Mouse (Mus musculus) lung, adult 2 months (tissue): ENCODE results near the gene Lypla2. TPM values are rescaled to one million over a fixed set of nuclear protein-coding genes. Genes with fewer than 3 reads are reported as not detected.

ENCODE experiments used
- DNase-seq: peaks from one replicate; pipeline ENCODE4 v3.0.0; 2022
- H3K4me1 ChIP-seq: fragments of 200-500 bp; 2 replicates; pipeline ENCODE4 v1.6.1; 2011; ENCODE audit warnings: low read length; ENCODE audit not compliant: control insufficient read depth, insufficient read depth
- H3K4me3 ChIP-seq: fragments of 200-500 bp; replicated peaks from 2 replicates; pipeline ENCODE3; 2011; ENCODE audit warnings: low read depth, mild to moderate bottlenecking, control low read depth, low read length; ENCODE audit errors: extremely low read depth
- CTCF ChIP-seq: fragments of 200-500 bp; IDR thresholded peaks from 2 replicates; pipeline ENCODE4 v1.5.1; 2011; ENCODE audit warnings: mild to moderate bottlenecking, low read length, control low read depth; ENCODE audit not compliant: insufficient read depth
- POLR2A ChIP-seq: fragments of 200-500 bp; IDR thresholded peaks from 2 replicates; pipeline ENCODE4 v1.6.1; 2011; ENCODE audit warnings: low read depth, mild to moderate bottlenecking, control low read depth, low read length, borderline replicate concordance; ENCODE audit errors: extremely low read depth
- WGBS: fragments of 180-500 bp; shearing (Covaris S2); methylation state at CpG from one replicate; pipeline ENCODE4 v1.1.7; 2018; 5-methylcytosine and 5-hydroxymethylcytosine counted together
- polyA plus RNA-seq: library from polyadenylated mRNA; depleted of rRNA; stranded (reverse); fragments of >200 nt; gene quantifications from 2 replicates; pipeline ENCODE4 v1.2.3, GENCODE M21; 2012; rRNA removed

The Lypla2 gene
- polyA plus RNA-seq, 1 experiment, result 123 TPM

DNA sequence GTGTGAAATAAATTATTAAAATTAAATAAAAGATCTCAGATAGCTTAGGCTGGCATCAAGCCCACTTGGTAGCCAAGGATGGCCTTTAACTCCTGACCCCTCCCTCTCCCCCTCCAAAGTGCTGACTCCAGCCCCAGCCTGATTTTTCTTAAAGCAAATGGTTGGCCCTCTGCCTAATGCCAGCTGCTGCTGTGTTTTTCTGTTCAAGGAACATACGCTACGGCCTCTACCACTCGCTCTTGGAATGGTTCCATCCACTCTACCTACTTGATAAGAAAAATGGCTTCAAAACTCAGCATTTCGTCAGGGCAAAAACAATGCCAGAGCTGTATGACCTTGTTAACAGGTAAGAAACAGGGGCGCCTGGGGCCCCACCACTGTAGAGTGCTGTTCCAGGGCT lies 47.1 kb downstream of the Lypla2 start:
- 79% methylated on average over 5 of the region's 5 CpGs for WGBS
- DNase-seq, result no peak
- TF ChIP-seq CTCF, result no peak

DNA sequence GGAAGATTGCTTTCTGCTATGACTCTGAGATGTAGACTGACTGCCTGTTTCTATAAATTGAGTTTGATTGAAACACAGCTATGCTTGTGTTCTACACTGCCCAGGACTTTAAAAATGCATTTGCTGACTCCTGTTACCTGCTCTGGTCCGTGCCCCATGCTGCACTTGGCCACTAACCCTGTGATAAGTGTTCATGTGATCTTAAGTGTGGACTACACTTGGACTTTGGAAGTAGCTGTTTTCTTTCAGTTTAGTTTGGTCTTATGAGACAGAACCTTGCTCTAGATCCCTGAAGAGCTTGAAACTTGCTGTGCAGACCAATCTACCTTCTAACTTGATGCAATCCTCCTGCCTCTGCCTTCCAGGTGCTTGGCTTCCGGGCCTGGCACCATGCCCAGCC lies 48.0 kb downstream of the Lypla2 start:
- no peak for TF ChIP-seq CTCF
- TF ChIP-seq POLR2A, result no peak
- H3K4me3 ChIP-seq, result no peak overlapping the region
- peaks cover 6% of the 10 kb centered on the region; the same call in 1 of the 2 replicates for H3K4me1 ChIP-seq
- no peak for DNase-seq
- WGBS, result 68% methylated on average over 2 of the region's 2 CpGs

More for the DNA sequence above, 47.1 kb downstream of the Lypla2 start:
- H3K4me3 ChIP-seq, result no peak overlapping the region
- peaks cover 4% of the 10 kb centered on the region; the same call in 1 of the 2 replicates for H3K4me1 ChIP-seq

DNA sequence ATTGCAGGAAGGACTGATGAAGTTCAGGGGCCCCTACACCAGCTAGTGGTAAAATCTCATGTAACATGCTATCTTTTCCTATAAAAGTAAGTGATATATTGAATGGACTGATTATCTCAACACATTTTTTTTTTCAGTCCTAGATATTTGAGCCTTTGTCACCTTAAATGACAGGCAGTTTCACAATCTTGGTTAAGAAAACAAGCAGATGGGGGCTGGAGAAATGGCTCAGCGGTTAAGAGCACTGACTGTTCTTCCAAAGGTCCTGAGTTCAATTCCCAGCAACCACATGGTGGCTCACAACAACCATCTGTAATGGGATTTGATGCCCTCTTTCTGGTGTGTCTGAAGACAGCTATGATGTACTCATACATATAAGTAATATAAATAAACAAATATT lies 50.2 kb downstream of the Lypla2 start:
- TF ChIP-seq POLR2A, result no peak
- TF ChIP-seq CTCF, result no peak
- Histone ChIP-seq H3K4me3 (no peak overlapping the region), H3K4me1 (peaks cover 8% of the 10 kb centered on the region; the same call in 1 of the 2 replicates)
- DNase-seq, result no peak
- WGBS, result 78% methylated on average over 1 of the region's 1 CpGs

DNA sequence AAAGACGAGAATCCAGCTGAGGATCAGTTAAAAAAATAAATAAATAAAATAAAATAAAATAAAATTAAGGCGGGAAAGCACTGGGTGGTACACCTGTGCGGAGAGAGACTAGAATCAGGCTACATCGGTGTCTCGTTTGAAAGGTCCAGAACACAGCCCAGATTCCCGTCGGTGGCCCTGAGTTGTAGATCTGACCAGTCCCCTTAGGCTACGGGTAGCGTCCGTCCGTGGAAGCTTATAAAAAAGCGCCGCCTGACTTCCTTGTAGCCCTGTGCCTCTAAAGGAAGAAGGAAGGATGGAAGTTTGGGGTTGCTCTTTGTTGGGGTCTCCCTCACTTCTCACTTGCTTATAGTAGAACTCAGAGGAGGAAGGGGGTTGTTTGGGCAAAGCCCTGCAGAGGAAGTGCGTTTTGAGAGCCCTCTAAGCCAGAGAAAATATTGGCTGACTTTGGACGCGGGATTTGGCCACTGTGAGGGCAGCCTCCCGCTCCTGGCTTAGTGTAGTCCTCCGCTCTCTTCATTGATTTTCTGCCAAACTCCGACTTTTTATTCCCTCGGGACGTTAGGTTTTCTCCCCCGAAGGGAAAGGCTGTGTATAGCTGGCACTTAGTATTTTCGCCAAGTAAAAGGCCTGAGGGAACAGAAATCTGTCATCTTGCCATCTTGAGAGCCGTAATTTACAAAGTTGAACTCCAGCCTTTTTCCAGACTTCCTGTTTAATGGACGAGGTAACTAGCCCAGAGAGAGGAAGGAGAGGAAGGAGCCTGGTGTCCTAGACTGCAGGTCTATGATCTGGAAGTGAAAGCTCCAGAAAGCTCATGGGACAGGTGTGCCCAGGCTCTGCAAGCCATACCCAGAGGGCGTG lies 50.9 kb downstream of the Lypla2 start:
- peaks cover 8% of the 10 kb centered on the region; the same call in 1 of the 2 replicates for H3K4me1 ChIP-seq
- WGBS, result 3% methylated on average over 26 of the region's 26 CpGs
- peak; percentile 37 for DNase-seq
- TF ChIP-seq CTCF, result no peak
- TF ChIP-seq POLR2A, result no peak
- peak overlapping the region; percentile 65 for H3K4me3 ChIP-seq

DNA sequence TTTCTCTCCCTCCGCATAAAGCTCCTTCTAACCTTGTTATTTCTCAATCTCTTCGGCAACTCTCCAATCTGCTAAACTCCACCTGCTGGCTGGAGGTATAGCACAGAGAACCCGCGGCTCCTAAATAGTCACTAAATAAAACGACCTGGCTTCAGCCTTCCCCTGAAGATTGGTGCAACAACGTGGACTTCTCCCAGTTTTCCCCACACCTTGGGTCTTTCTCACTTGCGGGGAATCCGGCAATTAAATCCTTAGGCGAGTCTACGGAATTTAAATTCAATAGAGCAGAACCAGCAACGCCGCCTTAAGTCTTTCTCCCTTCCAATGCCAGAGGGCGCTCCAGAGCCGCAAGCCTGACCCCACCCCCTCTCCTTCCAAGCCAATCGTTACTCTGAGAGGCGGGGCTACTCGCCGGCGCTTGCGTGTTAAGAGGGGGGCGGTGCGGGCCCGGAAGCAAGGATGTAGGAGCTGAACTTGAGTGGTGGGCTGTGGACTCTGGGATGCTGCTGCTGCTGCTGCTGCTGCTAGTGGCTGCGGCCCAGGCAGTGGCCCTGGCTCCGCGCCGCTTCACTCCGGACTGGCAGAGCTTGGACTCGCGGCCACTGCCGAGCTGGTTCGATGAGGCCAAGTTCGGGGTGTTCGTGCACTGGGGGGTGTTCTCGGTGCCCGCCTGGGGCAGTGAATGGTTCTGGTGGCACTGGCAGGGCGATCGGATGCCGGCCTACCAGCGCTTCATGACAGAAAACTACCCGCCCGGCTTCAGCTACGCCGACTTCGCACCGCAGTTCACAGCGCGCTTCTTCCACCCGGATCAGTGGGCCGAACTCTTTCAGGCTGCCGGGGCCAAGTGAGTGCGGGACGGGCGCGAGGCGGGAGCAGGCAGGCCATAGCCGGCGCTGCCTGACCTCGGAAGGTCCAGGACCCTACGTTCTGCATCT lies 51.9 kb downstream of the Lypla2 start, which contains the start of gene Fuca1:
TSS of gene Fuca1 (plus strand) at position 432 of the 938 bp plus-strand sequence.
- H3K4me1 ChIP-seq, result peaks cover 8% of the 10 kb centered on the region; the same call in 1 of the 2 replicates
- DNase-seq, result peak; percentile 96
- H3K4me3 ChIP-seq, result peak within 1 kb of the TSS; percentile 65
- WGBS, result under 1% methylated on average over 60 of the region's 60 CpGs
- TF ChIP-seq CTCF, result peak; percentile 57
- TF ChIP-seq POLR2A, result peak; percentile 69; the same call in 1 of the 2 replicates

- H3K4me3 ChIP-seq, result no peak overlapping the region
- H3K4me1 ChIP-seq, result peaks cover 8% of the 10 kb centered on the region; the same call in 1 of the 2 replicates
- 72% methylated on average over 3 of the region's 3 CpGs for WGBS
- no peak for DNase-seq
- TF ChIP-seq POLR2A (no peak), CTCF (no peak)
Measured at GRCm38 (mm10) chr4:135919280-135919639, 53.2 kb downstream of the Lypla2 start.

DNA sequence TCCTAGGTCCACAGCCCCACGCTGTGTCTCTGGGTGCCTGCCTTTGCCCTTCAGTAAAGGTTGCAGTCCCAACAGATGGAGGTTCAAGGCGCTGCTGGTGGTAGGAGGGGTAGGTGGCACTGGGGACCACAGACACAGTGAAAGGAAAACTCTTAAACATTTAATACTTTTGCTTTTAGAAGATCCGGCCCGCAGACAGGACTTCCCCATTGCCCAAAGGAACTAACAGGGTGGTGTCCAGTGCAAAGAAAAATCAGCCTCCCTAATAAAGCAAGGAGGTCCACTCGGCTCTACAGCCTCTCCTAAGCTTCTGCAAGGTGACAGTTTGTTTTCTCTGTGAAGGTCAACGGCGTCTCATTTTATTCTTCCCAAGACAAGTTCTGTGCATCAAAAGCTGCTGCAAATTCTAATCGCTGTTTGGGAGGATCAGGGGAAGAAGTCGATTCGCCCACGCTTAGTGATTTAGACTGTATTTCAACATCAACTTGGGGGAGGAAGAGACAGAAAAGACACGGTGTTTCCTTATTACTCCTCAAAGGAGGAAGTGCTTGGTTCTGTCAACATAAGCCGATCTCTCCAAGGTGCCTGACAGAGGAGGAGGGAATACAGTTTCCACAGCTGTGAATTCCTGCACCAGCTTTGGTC lies 53.7 kb downstream of the Lypla2 start:
- WGBS, result 61% methylated on average over 13 of the region's 13 CpGs
- Histone ChIP-seq H3K4me3 (no peak overlapping the region), H3K4me1 (peaks cover 8% of the 10 kb centered on the region; the same call in 1 of the 2 replicates)
- no peak for TF ChIP-seq POLR2A
- no peak for TF ChIP-seq CTCF
- DNase-seq, result no peak

Other genes starting within 250 kb of the Lypla2 start
- gene Il22ra1, start 244.5 kb downstream of the Lypla2 start, polyA plus RNA-seq, result 2.0 and 3.0 TPM in 2 replicates
- 0.44 and 3.1 TPM in 2 replicates for gene Myom3, start 212.9 kb downstream of the Lypla2 start, polyA plus RNA-seq
- 72.6 and 84.9 TPM in 2 replicates for gene Srsf10, start 116.9 kb downstream of the Lypla2 start, polyA plus RNA-seq
- 13.6 and 21.0 TPM in 2 replicates for gene Pnrc2, start 98.8 kb downstream of the Lypla2 start, polyA plus RNA-seq
- gene Cnr2, start 77.2 kb downstream of the Lypla2 start, polyA plus RNA-seq, result 7.3 and 9.1 TPM in 2 replicates
- gene Fuca1, start 51.9 kb downstream of the Lypla2 start, polyA plus RNA-seq, result 51.5 and 64.0 TPM in 2 replicates
- 43.8 and 49.6 TPM in 2 replicates for gene Hmgcl, start 26.2 kb downstream of the Lypla2 start, polyA plus RNA-seq
- gene Gale, start 8.9 kb downstream of the Lypla2 start, polyA plus RNA-seq, result 19.5 and 25.0 TPM in 2 replicates
- 33.5 and 48.0 TPM in 2 replicates for gene Pithd1, start 14.6 kb upstream of the Lypla2 start, polyA plus RNA-seq
- gene Eloa, start 49.1 kb upstream of the Lypla2 start, polyA plus RNA-seq, result 8.5 and 11.7 TPM in 2 replicates
- gene Rpl11, start 80.8 kb upstream of the Lypla2 start, polyA plus RNA-seq, result 181 and 218 TPM in 2 replicates
- gene Id3, start 170.9 kb upstream of the Lypla2 start, polyA plus RNA-seq, result 390 and 505 TPM in 2 replicates
- gene E2f2, start 199.8 kb upstream of the Lypla2 start, polyA plus RNA-seq, result 8.9 and 11.2 TPM in 2 replicates
- gene Asap3, start 233.7 kb upstream of the Lypla2 start, polyA plus RNA-seq, result 8.7 and 9.3 TPM in 2 replicates